Mouse (Mus musculus): ENCODE results near the gene Olfr60.

DNA sequence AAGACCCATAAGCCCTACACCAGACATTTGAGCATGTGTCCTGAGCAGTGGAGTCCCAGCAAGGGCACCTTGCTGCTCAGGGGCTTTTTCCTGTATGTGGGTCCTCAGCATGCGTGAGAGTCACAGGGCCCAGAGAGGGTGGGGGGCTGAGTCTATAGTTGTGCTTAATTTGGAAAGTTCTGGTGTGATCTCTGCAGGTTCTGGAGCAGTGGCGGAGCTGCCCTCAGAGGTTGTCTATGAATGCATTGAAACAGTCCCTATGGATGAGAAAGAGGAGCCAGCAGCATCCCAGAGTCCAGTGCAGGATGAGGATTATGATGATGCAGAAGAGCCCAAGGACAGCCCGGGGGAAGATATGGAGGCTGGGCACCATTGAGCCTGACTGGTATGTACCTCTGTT is 62.1 kb downstream of the Olfr60 start:
- TF ChIP-seq CTCF (IDR thresholded peaks at IDR 0.05; ENCODE audit: low read depth, low read length) (no peak), POLR2A (IDR thresholded peaks at IDR 0.05; ENCODE audit: extremely low read depth, insufficient read depth, low read length) (no peak)
